In genomic region chr15:94238058-94238876, GRCm38 (mm10) we compare ENCODE assay signal across 15 mouse cellular contexts.
DNase-seq lines count a peak whose midpoint lies in the region; ATAC-seq lines count a peak whose summit lies in the region.
"Had no signal": no experiment of that assay in that cellular context is flagged by ENCODE, and none has a peak within 500 bp of the region (broad histone marks: within the 10 kb centered on the region; RNA-seq: fewer than 3 reads in every experiment).

No protein-coding gene starts in this region.

- ATAC-seq in heart, embryonic 13.5 days (ENCODE audit: extremely low read depth, insufficient number of reproducible peaks, low FRiP score, low TSS enrichment): no peak
- ATAC-seq in limb, embryonic 12.5 days (ENCODE audit: insufficient number of reproducible peaks, insufficient read depth, low FRiP score, low TSS enrichment, low read depth): no peak
- ATAC-seq in embryonic facial prominence, embryonic 14.5 days (ENCODE audit: low read depth): no peak
- peak; percentile 40; the same call in 1 of the 2 replicates for ATAC-seq in limb, embryonic 13.5 days (ENCODE audit: low FRiP score, low read depth)

- no peak overlapping the region for H3K4me2 ChIP-seq in heart, embryonic 13.5 days
- no peak overlapping the region for H3K4me2 ChIP-seq in limb, embryonic 12.5 days
- H3K4me2 ChIP-seq in embryonic facial prominence, embryonic 14.5 days (ENCODE audit: low read depth, low read length): no peak overlapping the region
- no peak overlapping the region for H3K4me2 ChIP-seq in limb, embryonic 13.5 days (replicated peaks)
- H3K4me2 ChIP-seq: hindbrain, embryonic 13.5 days; midbrain, embryonic 12.5 days had no signal

- 0 out of 2 replicates have a peak, but pooled peaks cover 12% of the 10 kb centered on the region for H3K4me1 ChIP-seq in heart, embryonic 13.5 days
- peaks cover 6% of the 10 kb centered on the region; the same call in 1 of the 2 replicates for H3K4me1 ChIP-seq in limb, embryonic 12.5 days (replicated peaks)
- H3K4me1 ChIP-seq in limb, embryonic 10.5 days: peaks cover 9% of the 10 kb centered on the region
- H3K4me1 ChIP-seq in embryonic facial prominence, embryonic 14.5 days (ENCODE audit: control insufficient read depth, insufficient read depth, low read length): no peaks in the 10 kb centered on the region
- H3K4me1 ChIP-seq in limb, embryonic 13.5 days: peaks cover 8% of the 10 kb centered on the region
- H3K4me1 ChIP-seq: hindbrain, embryonic 13.5 days; midbrain, embryonic 12.5 days had no signal

- H3K4me3 ChIP-seq in heart, embryonic 13.5 days: no peak overlapping the region
- no peak overlapping the region for H3K4me3 ChIP-seq in limb, embryonic 12.5 days (replicated peaks)
- no peak overlapping the region for H3K4me3 ChIP-seq in limb, embryonic 10.5 days
- H3K4me3 ChIP-seq in embryonic facial prominence, embryonic 14.5 days (ENCODE audit: low read depth, low read length): no peak overlapping the region
- H3K4me3 ChIP-seq in limb, embryonic 13.5 days: no peak overlapping the region
- H3K4me3 ChIP-seq: hindbrain, embryonic 13.5 days; midbrain, embryonic 12.5 days; myocyte had no signal

- no peaks in the 10 kb centered on the region for H3K36me3 ChIP-seq in heart, embryonic 13.5 days
- H3K36me3 ChIP-seq in limb, embryonic 12.5 days: no peaks in the 10 kb centered on the region
- H3K36me3 ChIP-seq in limb, embryonic 10.5 days: no peaks in the 10 kb centered on the region
- no peaks in the 10 kb centered on the region for H3K36me3 ChIP-seq in embryonic facial prominence, embryonic 14.5 days (ENCODE audit: control insufficient read depth, insufficient read depth, low read length)
- H3K36me3 ChIP-seq in limb, embryonic 13.5 days: no peaks in the 10 kb centered on the region
- H3K36me3 ChIP-seq: hindbrain, embryonic 13.5 days; midbrain, embryonic 12.5 days had no signal

- no peaks in the 10 kb centered on the region for H3K27me3 ChIP-seq in heart, embryonic 13.5 days (replicated peaks)
- H3K27me3 ChIP-seq in limb, embryonic 12.5 days: no peaks in the 10 kb centered on the region
- H3K27me3 ChIP-seq in limb, embryonic 10.5 days (ENCODE audit: low read depth, poor library complexity, severe bottlenecking): no peaks in the 10 kb centered on the region
- H3K27me3 ChIP-seq in embryonic facial prominence, embryonic 14.5 days (replicated peaks; ENCODE audit: control insufficient read depth, insufficient read depth, low read length): no peaks in the 10 kb centered on the region
- H3K27me3 ChIP-seq in limb, embryonic 13.5 days: no peaks in the 10 kb centered on the region
- H3K27me3 ChIP-seq: hindbrain, embryonic 13.5 days; midbrain, embryonic 12.5 days had no signal

- H3K9me3 ChIP-seq in heart, embryonic 13.5 days: no peaks in the 10 kb centered on the region
- no peaks in the 10 kb centered on the region for H3K9me3 ChIP-seq in limb, embryonic 12.5 days
- no peaks in the 10 kb centered on the region for H3K9me3 ChIP-seq in limb, embryonic 10.5 days (replicated peaks)
- no peaks in the 10 kb centered on the region for H3K9me3 ChIP-seq in embryonic facial prominence, embryonic 14.5 days (ENCODE audit: control insufficient read depth, low read length)
- no peaks in the 10 kb centered on the region for H3K9me3 ChIP-seq in limb, embryonic 13.5 days
- H3K9me3 ChIP-seq: hindbrain, embryonic 13.5 days; midbrain, embryonic 12.5 days had no signal

- 60% methylated on average over 14 of the region's 14 CpGs for WGBS in heart, embryonic 13.5 days
- 55% methylated on average over 14 of the region's 14 CpGs for WGBS in limb, embryonic 12.5 days
- WGBS in limb, embryonic 10.5 days: 85% methylated on average over 14 of the region's 14 CpGs
- WGBS in embryonic facial prominence, embryonic 14.5 days: 47% methylated on average over 14 of the region's 14 CpGs
- WGBS in limb, embryonic 13.5 days: 47% methylated on average over 14 of the region's 14 CpGs

- H3K27ac ChIP-seq in heart, embryonic 13.5 days (replicated peaks): peak overlapping the region; percentile 69
- peak overlapping the region; percentile 12; the same call in 1 of the 2 replicates for H3K27ac ChIP-seq in limb, embryonic 12.5 days
- no peak overlapping the region for H3K27ac ChIP-seq in limb, embryonic 10.5 days
- peak overlapping the region; percentile 18 for H3K27ac ChIP-seq in embryonic facial prominence, embryonic 14.5 days (replicated peaks; ENCODE audit: low read depth, low read length)
- H3K27ac ChIP-seq in limb, embryonic 13.5 days: no peak overlapping the region
- H3K27ac ChIP-seq: hindbrain, embryonic 13.5 days; midbrain, embryonic 12.5 days had no signal

- no peak for DNase-seq in heart, postnatal 4 days
- DNase-seq in limb, embryonic 10.5 days (ENCODE audit: low spot score): no peak
- peak; percentile 62 for DNase-seq in embryonic facial prominence, embryonic 14.5 days (ENCODE audit: low spot score)
- DNase-seq in urinary bladder, adult 2 months (ENCODE audit: low spot score): no peak
- DNase-seq: adrenal gland, adult 2 months; cerebellum, adult 11 months; cerebellum, postnatal 25 days; gastrocnemius, postnatal 25 days; kidney, adult 2 months had no signal

- no peak overlapping the region for H3K9ac ChIP-seq in heart, embryonic 13.5 days
- no peak overlapping the region for H3K9ac ChIP-seq in limb, embryonic 12.5 days (replicated peaks)
- no peak overlapping the region for H3K9ac ChIP-seq in embryonic facial prominence, embryonic 14.5 days (ENCODE audit: low read depth, low read length)
- H3K9ac ChIP-seq in limb, embryonic 13.5 days: no peak overlapping the region
- H3K9ac ChIP-seq: hindbrain, embryonic 13.5 days; midbrain, embryonic 12.5 days had no signal

Comparison
In these comparisons a context has a peak if more than half of its experiments do, and no peak if none do; other contexts are left out.
1. H3K27ac ChIP-seq: peak in heart, embryonic 13.5 days (single experiment), limb, embryonic 12.5 days (single experiment) and embryonic facial prominence, embryonic 14.5 days (single experiment); none in limb, embryonic 10.5 days (single experiment) and limb, embryonic 13.5 days (single experiment).